Mouse (Mus musculus) c-Kit-negative CD71-positive TER-119-positive erythroid progenitor cells, embryonic 14.5 days (primary cell): ENCODE results near the gene Gpr149.

Experiments
- DNase-seq: peaks from one replicate; pipeline ENCODE4 v3.0.0-alpha.2; 2013; ENCODE audit warnings: low read depth, low spot score

The Gpr149 gene

DNA sequence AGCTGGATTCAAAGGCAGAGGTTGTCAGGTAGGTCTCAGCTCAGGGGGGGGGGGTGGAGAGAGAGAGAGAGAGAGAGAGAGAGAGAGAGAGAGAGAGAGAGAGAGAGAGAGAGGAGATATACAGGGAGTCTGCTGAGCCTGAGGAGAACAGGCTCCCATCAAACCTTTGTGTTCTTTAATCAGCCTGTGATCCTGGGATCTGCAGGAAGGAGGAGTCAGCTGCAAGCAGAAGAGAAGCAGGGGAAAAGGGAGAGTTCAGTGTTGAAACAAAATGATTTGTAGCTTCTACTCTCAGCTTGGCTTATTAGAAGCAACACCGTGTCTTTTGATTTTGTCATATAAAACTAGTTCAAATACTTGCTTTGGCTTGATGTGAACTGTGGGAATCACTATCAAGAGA, at the start of gene Gpr149:
Gene Gpr149, minus strand, starts transcription at position 168 of the 400 bp plus-strand sequence.
- no peak for DNase-seq

- no peak for DNase-seq
Measured at GRCm38 (mm10) chr3:62650551-62650950, 45.6 kb upstream of the Gpr149 start.

- no peak for DNase-seq
Measured at GRCm38 (mm10) chr3:62610861-62611260, 5.9 kb upstream of the Gpr149 start.

GRCm38 (mm10) chr3:62605931-62606330, 991 bp upstream of the Gpr149 start:
- DNase-seq, result no peak

DNA sequence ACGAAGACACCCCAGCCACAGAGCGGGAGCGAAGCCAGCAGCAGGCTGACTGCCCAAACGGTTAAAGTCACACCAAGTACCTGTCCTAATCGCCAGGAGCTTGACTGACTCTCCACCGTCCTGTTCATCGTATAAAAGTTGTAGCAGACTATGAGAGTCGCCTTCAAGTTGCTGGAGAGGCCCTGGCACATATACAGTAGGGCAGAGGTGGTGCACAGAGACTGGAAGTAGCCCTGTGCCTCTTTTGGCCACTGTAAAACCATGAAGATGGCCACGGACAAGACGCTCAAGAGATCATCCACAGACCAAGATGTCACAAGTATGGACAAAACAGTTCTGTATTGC, 921 bp downstream of the Gpr149 start:
- DNase-seq, result no peak

DNA sequence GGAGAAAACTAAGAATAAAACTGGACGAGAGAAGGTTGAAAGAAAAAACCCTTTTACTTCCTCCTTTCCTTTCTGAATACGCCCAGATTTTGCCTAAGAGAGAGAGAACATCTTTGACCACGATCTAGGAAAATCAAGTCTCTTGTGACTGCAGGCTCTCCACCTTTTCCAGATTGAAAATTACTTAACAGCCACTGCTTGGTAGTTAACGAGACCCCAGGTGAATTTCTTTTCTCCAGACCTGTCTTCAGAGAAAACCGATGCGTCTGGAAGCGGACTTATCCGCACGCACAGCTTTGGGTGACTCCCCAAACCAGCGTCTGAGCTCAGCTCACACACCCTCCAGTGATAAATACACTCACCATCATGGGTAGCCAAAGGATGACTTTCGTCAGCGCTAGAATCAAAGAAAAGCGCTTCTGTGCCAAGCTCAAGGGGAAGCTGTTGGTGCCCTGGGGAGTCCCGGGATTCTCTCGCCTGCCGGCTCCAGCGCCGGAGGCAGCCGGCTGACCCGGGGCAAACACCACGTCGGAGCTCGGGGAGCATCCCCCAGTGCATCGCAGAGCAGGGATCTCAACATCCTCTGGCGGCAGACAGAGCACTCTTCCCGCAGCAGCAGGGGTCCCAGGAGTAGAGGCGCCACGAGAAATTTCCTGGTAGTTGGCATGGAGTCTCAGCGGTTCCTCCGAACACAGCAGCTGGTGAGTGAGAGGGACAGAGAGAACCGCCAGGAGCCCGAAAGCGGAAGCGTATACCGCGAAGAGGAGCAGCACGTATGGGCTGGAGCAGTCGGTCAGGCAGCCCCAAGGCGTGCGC, 1.5 kb downstream of the Gpr149 start:
- DNase-seq, result no peak

DNA sequence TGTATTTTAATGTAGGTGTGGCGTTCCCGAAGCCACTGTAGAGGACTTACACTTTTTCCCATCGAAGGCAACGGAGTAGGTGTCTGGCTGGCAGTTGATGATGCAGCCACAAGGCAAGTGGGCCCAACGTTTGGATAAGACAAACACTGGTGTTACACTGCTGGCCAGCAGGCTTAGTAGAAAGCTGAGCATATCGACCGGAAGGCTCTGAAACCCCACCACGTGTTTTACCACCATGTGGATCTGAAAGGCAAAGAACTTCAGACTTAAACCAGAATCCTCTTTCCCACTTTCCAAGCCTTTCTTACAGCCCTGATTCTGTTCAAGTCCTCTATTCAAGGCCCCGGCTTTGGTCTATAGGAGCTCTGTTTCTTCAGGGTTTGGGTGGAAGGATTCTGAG, 2.5 kb downstream of the Gpr149 start:
- DNase-seq, result no peak

GRCm38 (mm10) chr3:62594842-62595241, 10.1 kb downstream of the Gpr149 start:
- DNase-seq, result no peak

DNA sequence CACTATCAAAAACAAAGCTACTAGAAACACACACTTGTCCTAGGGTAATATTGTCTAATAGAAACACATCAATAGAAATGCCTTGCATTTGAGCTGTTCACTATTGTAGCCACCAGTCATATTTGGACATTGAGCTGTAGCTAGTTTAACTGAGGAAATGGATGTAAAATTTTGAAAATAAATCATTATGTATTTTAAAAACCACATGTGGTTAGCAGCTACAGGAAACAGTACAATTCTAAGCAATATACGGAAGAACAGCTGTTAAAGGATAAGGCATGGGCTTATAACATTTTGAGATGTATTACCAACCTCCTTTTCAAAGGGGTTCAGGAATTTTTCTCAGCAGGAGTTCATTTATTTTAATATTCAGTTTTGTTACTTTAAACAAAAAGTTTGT, 19.9 kb downstream of the Gpr149 start:
- no peak for DNase-seq

- DNase-seq, result no peak
Measured at GRCm38 (mm10) chr3:62527593-62527992, 77.3 kb downstream of the Gpr149 start.

GRCm38 (mm10) chr3:62527160-62527559, 77.8 kb downstream of the Gpr149 start:
- DNase-seq, result no peak

GRCm38 (mm10) chr3:62507206-62507647, 97.7 kb downstream of the Gpr149 start:
- DNase-seq, result no peak

DNA sequence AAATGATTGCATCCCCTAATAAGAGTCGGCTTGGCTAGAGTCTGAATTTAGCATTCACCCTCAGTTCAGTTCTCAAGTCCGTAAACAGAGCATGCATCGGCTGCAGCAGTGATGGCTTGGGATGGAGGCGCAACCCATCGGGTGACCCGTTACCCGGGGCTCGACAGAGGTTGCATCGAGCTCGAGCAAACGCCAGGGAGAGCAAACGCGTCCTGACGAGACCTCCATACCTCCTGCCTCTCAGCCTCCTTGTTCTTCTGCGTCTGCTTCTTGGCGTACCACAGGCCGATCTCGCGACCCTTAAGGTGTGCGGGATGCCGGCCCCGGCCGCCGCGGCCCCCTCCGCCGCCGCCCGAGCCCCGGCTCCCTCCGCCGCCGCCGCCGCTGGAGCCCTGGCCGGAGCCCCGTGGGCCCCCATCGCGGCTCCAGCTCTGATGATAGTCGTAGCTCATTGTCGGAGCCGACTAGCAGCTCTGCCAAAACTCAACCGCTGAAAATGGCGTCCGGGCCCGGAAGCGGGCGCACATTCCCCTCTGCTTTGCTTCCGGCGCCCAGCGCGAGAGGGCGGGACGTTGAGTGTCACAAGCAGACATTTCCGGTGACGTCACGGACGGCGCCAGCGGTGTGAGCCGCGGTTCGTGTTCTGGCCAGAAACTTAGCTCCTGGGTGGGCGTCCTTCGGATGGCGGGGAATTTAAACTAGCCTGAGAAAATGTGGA, 98.3 kb downstream of the Gpr149 start, which contains the start of gene Dhx36:
Gene Dhx36, minus strand, starts transcription at position 517 of the 718 bp plus-strand sequence.
- peak; percentile 81 for DNase-seq

DNA sequence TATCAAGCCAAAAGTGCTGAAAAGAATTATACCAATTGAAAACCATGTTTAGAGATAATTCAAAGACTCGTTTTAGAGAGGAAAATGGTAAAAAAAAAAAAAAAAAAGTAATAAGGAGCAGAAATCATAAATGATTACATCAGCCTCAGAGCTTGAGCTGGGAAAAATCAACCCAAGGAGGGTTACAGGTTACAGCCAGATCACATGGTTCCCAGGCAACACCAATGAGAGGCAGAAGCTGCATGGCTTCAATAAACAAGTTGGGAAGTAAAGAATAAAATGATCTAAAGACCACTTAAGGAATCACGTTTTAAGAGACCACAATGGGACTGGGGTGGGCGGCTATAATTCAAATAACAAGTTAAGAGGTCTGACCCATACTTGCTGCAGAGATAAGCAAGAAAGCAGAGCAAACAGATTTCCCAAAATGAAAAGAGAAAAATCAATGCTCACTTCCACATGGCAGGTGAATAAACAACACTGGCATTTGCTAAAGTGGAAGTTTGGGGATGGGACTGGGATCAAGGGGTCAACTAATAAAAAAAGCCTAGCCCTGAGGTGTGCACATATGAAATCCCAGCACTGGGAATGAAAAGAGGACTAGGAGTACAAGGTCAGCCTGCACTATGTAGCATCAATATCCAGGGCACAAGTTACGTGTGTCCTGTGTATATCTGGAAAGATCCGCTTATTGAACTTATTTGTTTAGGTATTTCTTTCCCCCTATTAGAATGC, 99.6 kb downstream of the Gpr149 start:
- DNase-seq, result no peak

- DNase-seq, result no peak
Measured at GRCm38 (mm10) chr3:62499327-62499726, 105.6 kb downstream of the Gpr149 start.

- no peak for DNase-seq
Measured at GRCm38 (mm10) chr3:62492568-62492967, 112.4 kb downstream of the Gpr149 start.

DNA sequence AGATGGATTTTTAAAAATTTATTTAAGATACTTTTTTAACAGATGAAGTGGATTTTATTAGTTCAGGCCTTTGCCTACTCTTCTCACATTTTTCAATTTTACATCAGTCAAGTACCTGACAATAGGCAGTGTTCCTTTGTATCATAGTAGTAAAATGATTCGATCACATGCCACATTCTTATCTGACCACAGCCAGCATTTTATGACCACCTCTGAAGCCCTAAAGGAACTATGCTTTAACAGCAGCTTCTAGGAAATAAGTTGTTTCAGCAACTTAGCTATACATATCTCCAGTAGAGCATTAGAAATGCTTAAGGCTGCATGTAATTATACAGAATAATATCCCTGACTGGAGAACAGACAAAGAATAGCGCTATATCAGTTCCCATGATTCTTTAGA, 120.6 kb downstream of the Gpr149 start:
- DNase-seq, result no peak
